Mouse (Mus musculus): ENCODE measurements at regions not wholly inside any gene's neighbourhood (a gene's known extent, or its start where the extent isn't known, plus 50 kb on each side); places are given as distances from the start of the nearest gene placed in this dataset.
A peak's percentile ranks its signal among the peaks of the same experiment; 100 is the strongest.

- H3K4me2 ChIP-seq (ENCODE audit: low read depth, low read length) = 0 out of 2 replicates have a peak overlapping the region, but pooled peaks have one; percentile 23
- peak; percentile 25 for DNase-seq
Observed at GRCm38 (mm10) chr15:10872322-10872967, 79.7 kb upstream of the C1qtnf3 start.

DNA sequence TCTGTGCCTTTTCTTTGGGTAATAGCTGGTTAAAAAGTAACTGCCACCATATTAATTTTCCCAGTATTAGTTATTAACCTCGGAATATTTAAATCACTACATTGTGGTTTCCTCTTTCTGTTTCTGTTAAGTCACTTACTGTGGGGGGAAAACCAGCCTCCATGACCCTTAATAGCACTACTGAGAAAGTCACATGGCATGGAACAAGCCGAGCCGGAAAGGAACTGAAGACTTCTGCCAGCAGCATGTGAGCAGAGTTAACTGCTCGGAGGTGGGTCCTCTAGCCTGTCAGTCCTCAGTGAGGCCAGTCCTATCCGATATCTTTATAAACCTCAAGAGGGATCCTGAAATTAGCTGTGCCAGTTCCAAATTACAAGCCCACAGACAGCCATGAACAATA lies 75.8 kb upstream of the C1qtnf3 start:
- 52% methylated on average over 5 of the region's 5 CpGs for WGBS (ENCODE audit: insufficient replicate concordance)
- H3K4me1 ChIP-seq (ENCODE audit: insufficient read depth) = no peaks in the 10 kb centered on the region
- no peaks in the 10 kb centered on the region for H3K36me3 ChIP-seq (replicated peaks; ENCODE audit: insufficient read depth, low read length)
- no peak overlapping the region for H3K9ac ChIP-seq (replicated peaks)
- H3K4me2 ChIP-seq (ENCODE audit: low read depth, low read length) = no peak overlapping the region
- H3K4me3 ChIP-seq (ENCODE audit: low read depth, low read length) = no peak overlapping the region
- DNase-seq (no peak), ATAC-seq (peak; percentile 57)
- no peaks in the 10 kb centered on the region for H3K9me3 ChIP-seq (ENCODE audit: low read length)
- H3K27ac ChIP-seq (ENCODE audit: low read depth) = peak overlapping the region; percentile 44; the same call in 1 of the 2 replicates
- no peak for TF ChIP-seq EP300 (IDR thresholded peaks at IDR 0.05; ENCODE audit: low read depth)
- no peak for TF ChIP-seq CTCF (IDR thresholded peaks at IDR 0.05; ENCODE audit: low read depth)
- no peaks in the 10 kb centered on the region for H3K27me3 ChIP-seq (ENCODE audit: insufficient read depth, low read length)

More at GRCm38 (mm10) chr15:10872322-10872967, 79.7 kb upstream of the C1qtnf3 start:
- Histone ChIP-seq H3K27me3 (ENCODE audit: insufficient read depth, low read length) (no peaks in the 10 kb centered on the region), H3K4me1 (ENCODE audit: insufficient read depth) (peaks cover 4% of the 10 kb centered on the region; the same call in 1 of the 2 replicates), H3K36me3 (replicated peaks; ENCODE audit: insufficient read depth, low read length) (no peaks in the 10 kb centered on the region), H3K9me3 (ENCODE audit: low read length) (no peaks in the 10 kb centered on the region), H3K9ac (replicated peaks) (no peak overlapping the region), H3K4me3 (ENCODE audit: low read depth, low read length) (no peak overlapping the region), H3K27ac (ENCODE audit: low read depth) (no peak overlapping the region)
- ATAC-seq = no peak
- TF ChIP-seq CTCF (IDR thresholded peaks at IDR 0.05; ENCODE audit: low read depth) (peak; percentile 72), EP300 (IDR thresholded peaks at IDR 0.05; ENCODE audit: low read depth) (no peak)
- WGBS (ENCODE audit: insufficient replicate concordance) = 12% methylated on average over 13 of the region's 13 CpGs

DNA sequence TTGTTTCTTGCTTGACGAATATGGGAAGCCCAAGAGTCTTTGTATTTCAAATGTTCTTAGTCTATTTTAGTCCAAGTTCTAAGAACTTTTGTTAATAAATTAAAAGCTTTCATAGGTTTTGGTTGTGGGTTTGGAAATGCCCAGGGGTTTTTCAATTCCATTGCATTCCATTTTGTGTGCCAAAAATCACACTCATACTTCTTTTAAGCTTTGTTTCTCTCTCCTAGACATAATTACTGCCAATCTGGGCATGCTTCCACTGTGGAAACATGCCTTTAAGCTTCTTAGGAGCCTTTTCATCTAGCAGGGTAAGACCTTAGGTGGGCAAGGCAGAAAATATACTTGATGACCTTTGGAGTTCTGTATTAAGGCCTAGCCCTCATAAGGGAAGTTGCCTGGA lies 70.4 kb upstream of the C1qtnf3 start:
- no peak for DNase-seq
- H3K4me1 ChIP-seq (ENCODE audit: insufficient read depth) = no peaks in the 10 kb centered on the region
- no peak overlapping the region for H3K9ac ChIP-seq (replicated peaks)
- 80% methylated on average over 1 of the region's 1 CpGs for WGBS (ENCODE audit: insufficient replicate concordance)
- peaks cover 4% of the 10 kb centered on the region; the same call in 1 of the 2 replicates for H3K9me3 ChIP-seq (ENCODE audit: low read length)
- no peaks in the 10 kb centered on the region for H3K27me3 ChIP-seq (ENCODE audit: insufficient read depth, low read length)
- H3K27ac ChIP-seq (ENCODE audit: low read depth) = no peak overlapping the region
- no peak overlapping the region for H3K4me3 ChIP-seq (ENCODE audit: low read depth, low read length)
- TF ChIP-seq CTCF (IDR thresholded peaks at IDR 0.05; ENCODE audit: low read depth) (no peak), EP300 (IDR thresholded peaks at IDR 0.05; ENCODE audit: low read depth) (no peak)
- ATAC-seq = no peak
- no peaks in the 10 kb centered on the region for H3K36me3 ChIP-seq (replicated peaks; ENCODE audit: insufficient read depth, low read length)
- no peak overlapping the region for H3K4me2 ChIP-seq (ENCODE audit: low read depth, low read length)

DNA sequence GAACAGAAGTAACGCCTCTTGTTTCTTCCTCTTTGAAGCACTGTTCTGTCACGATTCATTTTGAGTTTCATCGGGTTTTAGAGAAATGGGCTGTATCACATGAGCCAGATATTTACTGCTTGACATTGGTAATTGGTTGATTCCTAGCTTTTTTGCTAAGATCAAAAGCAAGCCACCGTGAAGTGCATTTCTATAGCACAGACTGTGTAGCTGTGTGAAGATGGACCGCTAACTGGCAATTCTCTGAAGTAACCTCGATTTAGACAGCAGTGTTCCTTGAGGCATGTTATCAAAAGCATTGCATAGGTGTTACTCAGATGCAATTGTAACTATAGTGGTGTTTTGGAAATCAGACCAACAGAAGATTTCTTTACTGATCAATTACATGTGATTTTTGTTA lies 64.1 kb upstream of the C1qtnf3 start:
- H3K9me3 ChIP-seq (ENCODE audit: low read length) = peaks cover 7% of the 10 kb centered on the region
- no peak for ATAC-seq
- TF ChIP-seq CTCF (IDR thresholded peaks at IDR 0.05; ENCODE audit: low read depth) = no peak
- TF ChIP-seq EP300 (IDR thresholded peaks at IDR 0.05; ENCODE audit: low read depth) = no peak
- no peaks in the 10 kb centered on the region for H3K27me3 ChIP-seq (ENCODE audit: insufficient read depth, low read length)
- no peak overlapping the region for H3K9ac ChIP-seq (replicated peaks)
- H3K4me1 ChIP-seq (ENCODE audit: insufficient read depth) = 0 out of 2 replicates have a peak, but pooled peaks cover 2% of the 10 kb centered on the region
- 80% methylated on average over 6 of the region's 6 CpGs for WGBS (ENCODE audit: insufficient replicate concordance)
- H3K27ac ChIP-seq (ENCODE audit: low read depth) = no peak overlapping the region
- H3K4me2 ChIP-seq (ENCODE audit: low read depth, low read length) = no peak overlapping the region
- DNase-seq = no peak
- no peaks in the 10 kb centered on the region for H3K36me3 ChIP-seq (replicated peaks; ENCODE audit: insufficient read depth, low read length)
- H3K4me3 ChIP-seq (ENCODE audit: low read depth, low read length) = no peak overlapping the region

DNA sequence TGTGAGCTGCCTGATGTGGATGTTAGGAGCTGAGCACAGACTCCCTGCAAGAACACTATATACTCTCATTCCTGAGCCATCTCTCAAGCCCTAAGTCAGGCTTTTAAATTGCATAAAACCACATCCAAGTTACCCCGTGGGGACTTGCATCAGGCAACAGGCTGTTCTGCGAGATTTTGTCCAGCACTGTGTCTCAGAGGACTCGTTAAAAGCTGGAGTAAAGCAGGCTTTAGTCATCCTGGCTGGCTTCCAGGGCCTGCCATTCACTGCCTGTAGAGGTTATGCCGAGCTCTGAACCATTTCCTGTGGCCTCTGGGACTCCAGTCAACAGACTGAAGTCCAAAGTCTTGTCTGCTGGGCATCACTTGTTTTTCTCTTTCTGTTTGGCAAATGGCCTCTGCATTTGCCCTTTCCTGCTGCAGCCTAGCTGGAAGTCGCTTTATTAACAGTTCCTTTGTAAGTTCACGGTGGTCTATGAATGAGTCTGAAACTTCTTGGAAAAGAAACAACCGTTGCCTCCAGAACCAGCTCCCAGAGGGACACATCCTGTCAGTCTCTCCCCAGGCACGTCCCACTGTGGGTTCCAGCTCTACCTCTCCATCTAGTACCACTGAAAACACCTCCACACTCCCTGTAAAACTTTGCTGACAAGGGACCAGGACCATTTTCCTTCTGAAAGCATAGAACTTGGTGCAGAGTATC lies 61.8 kb upstream of the C1qtnf3 start:
- TF ChIP-seq EP300 (IDR thresholded peaks at IDR 0.05; ENCODE audit: low read depth) (peak; percentile 21; the same call in 1 of the 2 replicates), CTCF (IDR thresholded peaks at IDR 0.05; ENCODE audit: low read depth) (no peak)
- no peak overlapping the region for H3K4me3 ChIP-seq (ENCODE audit: low read depth, low read length)
- H3K9me3 ChIP-seq (ENCODE audit: low read length) = peaks cover 3% of the 10 kb centered on the region; the same call in 1 of the 2 replicates
- no peak overlapping the region for H3K4me2 ChIP-seq (ENCODE audit: low read depth, low read length)
- 0 out of 2 replicates have a peak, but pooled peaks cover 2% of the 10 kb centered on the region for H3K4me1 ChIP-seq (ENCODE audit: insufficient read depth)
- no peaks in the 10 kb centered on the region for H3K27me3 ChIP-seq (ENCODE audit: insufficient read depth, low read length)
- H3K36me3 ChIP-seq (replicated peaks; ENCODE audit: insufficient read depth, low read length) = no peaks in the 10 kb centered on the region
- DNase-seq (peak; percentile 78), ATAC-seq (peak; percentile 97)
- 24% methylated on average over 8 of the region's 8 CpGs for WGBS (ENCODE audit: insufficient replicate concordance)
- H3K27ac ChIP-seq (ENCODE audit: low read depth) = peak overlapping the region; percentile 91
- H3K9ac ChIP-seq (replicated peaks) = no peak overlapping the region

DNA sequence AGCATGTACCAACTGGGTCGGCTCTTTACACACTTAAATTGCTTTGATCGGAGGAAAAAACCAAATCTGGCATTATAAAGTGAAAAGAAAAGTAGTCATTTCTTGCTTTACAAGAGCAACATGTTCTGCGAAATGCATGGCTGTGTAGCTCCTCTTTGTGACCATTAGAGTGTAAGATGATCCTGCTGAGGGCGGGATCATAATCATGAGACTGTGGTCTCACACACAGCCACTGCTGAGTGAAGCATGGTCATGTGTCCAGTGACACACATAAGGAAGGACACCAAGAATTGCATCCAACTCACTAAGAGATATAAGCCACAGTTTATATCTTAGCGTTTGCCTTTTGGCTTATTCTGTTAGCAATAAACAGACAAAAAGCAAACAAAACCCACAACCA lies 53.8 kb upstream of the C1qtnf3 start:
- DNase-seq = no peak
- WGBS (ENCODE audit: insufficient replicate concordance) = 78% methylated on average over 5 of the region's 5 CpGs
- TF ChIP-seq EP300 (IDR thresholded peaks at IDR 0.05; ENCODE audit: low read depth) = no peak
- TF ChIP-seq CTCF (IDR thresholded peaks at IDR 0.05; ENCODE audit: low read depth) = no peak
- Histone ChIP-seq H3K9me3 (ENCODE audit: low read length) (no peaks in the 10 kb centered on the region), H3K27me3 (ENCODE audit: insufficient read depth, low read length) (no peaks in the 10 kb centered on the region), H3K4me3 (ENCODE audit: low read depth, low read length) (no peak overlapping the region), H3K4me2 (ENCODE audit: low read depth, low read length) (no peak overlapping the region), H3K27ac (ENCODE audit: low read depth) (no peak overlapping the region), H3K36me3 (replicated peaks; ENCODE audit: insufficient read depth, low read length) (no peaks in the 10 kb centered on the region), H3K4me1 (ENCODE audit: insufficient read depth) (no peaks in the 10 kb centered on the region), H3K9ac (replicated peaks) (no peak overlapping the region)
- no peak for ATAC-seq

Measured in liver, postnatal 0 days (tissue).